Mouse (Mus musculus) retina, adult 2 months (tissue): ENCODE measurements around the gene Spata32.
A peak's percentile ranks its signal among the peaks of the same experiment; 100 is the strongest.

ENCODE experiments used
- DNase-seq: peaks from one replicate; pipeline ENCODE4 v3.0.0-alpha.2; 2012; ENCODE audit warnings: low read depth, low spot score

The Spata32 gene

DNA sequence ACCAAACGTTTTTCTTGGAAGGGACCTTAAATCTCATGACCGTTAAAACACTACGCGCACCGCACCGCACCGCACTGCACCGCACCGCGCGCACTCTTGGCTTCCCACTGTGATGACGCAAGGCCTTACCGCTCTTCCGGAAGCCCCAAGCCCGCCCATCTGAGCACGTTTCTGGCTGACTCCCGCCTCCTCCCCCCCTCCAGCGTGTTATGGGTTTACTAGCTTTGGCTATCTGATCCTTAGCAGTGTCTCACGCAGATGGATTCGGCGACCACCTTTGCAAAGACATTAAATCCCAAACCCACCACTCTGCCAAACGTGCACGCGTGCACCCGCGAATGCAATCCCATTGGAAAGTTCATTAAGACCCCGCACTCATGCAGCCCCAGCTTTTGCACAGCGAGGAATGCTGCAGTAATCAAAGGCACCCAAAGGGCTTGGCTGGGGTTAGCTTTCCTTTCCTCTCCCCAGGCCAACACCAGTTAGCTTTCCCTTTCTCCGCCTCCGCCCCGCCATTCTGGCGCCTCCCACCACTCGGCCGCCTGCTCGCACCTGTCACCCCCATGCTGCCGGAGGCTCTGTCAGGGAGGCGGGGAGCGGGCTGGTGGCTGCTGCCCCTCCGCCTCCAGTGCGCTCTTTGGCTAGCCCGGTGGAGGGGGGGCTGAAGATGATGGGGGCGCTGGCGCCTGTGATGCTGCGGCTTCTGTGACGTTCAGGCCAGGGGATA, at the start of gene Spata32:
TSS of gene Spata32 (minus strand) at position 643 of the 727 bp plus-strand sequence.
- no peak for DNase-seq

- peak; percentile 96 for DNase-seq
These were observed 49.4 kb upstream of the Spata32 start, which contains the start of gene Map3k14 for GRCm38 (mm10) chr11:103267346-103268219. TSS of gene Map3k14 (minus strand) at chr11:103267472.

DNA sequence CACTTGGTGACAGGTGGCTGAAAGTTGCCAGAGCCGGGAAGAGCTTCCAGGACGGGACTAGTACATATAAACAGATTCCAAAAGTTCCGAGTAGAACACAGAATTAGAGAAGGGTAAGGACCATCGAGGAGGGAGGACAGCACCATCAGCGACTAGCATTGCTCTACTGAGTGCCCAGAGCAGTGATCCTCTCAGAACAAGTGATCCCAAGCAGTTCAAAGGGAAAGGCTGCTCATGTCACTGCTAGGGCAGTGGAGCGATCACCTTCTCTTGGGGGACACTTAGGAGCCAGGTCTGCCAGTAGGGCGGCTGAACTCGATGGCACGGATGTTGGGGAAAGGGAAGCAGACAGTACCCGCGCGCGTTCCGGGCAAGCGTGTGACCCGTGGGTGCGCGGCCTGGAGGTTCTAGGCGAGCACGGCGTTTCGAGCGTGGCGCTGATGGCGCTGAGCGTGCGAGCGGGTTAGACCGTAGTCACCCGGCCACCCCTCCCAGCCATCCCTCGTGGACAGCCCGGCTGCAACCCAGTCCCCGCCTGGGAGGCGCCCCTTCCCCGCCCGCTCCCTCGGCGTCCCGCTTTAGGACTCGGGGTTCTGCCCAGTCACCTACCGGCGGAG, 48.6 kb upstream of the Spata32 start:
- DNase-seq: no peak

DNA sequence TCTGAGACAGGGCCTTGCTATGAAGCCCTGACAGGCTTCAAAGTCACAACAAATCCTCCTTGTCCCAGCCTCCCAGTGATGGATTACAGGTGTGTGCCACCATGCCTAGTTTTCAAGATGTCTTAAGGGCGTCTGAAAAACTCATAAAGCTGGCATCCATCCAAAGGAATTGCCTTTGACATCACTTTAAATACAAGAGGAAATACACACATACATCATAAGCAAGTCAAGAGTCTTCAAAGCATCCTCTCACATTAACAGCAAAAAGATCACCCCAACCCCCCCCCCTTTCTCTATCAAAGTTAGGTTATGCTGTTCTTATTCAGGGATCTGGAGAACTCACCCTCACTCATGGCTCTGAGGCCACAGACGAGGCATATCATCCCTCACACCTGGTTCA, 47.6 kb upstream of the Spata32 start:
- DNase-seq: no peak

DNA sequence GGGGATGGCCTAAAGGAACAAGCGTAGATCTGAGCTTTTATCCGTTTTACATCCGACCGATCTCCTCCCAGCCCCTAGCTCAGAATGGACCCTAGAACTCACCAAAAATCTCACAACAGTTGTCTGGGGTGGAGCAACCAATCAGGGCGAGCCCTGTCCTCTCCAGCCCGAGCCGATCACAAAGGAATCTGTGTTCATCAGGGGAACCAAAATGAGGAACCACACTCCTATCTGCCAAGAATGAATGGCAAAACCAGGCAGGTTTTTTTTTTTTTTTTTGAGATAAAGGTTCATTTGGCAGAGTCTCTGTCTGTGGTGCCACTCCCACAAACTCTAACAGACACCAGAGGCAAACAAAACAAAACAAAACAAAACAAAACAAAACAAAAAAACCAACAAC, 47.0 kb upstream of the Spata32 start:
- no peak for DNase-seq

DNA sequence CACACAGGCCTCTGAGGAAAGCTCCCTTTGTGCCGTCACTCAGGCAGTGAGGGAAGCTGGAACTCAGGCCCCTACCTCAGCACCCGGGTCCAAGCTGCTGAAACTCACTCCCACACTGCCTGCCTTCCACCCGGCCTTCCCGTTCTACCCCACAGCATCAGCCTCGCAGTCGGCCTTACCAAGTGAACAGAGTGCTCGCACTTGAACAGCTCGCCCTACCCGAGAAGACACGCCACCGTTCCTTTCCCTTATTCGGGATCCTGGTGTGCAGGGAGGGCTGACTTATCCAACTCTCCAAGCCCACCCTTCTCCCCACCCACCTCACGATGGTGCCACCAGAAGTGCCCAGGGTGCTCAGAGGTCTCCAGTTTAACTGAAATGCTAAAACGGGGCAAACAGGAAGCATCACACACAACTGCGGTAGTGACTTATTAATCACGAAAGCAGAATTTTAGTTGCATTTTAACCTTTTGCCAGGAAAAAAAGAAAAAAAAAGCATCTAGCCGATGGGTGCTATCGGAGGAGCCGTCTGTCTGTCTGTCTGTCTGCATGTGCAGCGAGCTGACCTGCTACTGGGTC, 46.3 kb upstream of the Spata32 start:
- DNase-seq: no peak

- DNase-seq: no peak
These were observed 45.3 kb upstream of the Spata32 start for GRCm38 (mm10) chr11:103263551-103263950.

DNA sequence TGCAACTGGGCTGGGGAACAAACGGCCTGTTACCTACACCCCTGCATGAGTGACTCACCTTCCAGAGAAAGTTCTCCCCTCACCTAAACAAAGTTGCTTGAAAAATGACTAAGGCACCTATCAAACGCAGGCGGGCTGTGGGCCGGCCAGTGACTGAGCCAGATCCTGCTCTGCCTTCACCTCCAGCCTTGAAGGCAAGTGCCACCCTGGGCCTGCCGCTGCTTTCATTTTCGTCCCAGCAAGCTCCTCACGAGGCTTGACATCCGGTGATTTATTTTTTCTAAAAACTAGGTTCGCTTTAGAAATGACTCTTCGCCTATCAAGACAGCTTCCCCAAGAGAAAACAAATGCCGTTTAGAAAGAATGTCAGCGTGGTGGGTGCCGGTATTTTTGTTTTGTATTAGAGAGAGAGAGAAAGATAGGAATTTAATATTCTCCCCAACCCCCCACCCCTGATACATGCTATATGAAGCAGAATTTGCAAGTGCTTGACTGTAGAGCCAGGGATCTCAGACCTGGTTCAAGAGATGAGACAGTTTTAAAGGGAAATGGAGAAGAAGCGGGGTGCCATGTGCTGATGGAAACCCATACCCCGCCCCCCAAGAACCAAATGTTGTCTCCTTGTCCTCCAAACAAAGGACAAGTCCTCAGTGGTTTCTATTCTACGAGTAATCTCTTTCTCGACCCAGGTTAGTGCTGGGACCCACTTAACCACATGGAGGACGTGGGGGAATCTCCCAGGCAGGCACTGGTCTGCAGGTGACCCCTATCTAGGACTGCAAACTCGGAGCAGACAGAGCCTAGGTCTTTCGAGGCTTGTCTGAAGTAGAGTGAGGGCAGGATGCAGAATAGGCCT, 44.4 kb upstream of the Spata32 start:
- no peak for DNase-seq

DNA sequence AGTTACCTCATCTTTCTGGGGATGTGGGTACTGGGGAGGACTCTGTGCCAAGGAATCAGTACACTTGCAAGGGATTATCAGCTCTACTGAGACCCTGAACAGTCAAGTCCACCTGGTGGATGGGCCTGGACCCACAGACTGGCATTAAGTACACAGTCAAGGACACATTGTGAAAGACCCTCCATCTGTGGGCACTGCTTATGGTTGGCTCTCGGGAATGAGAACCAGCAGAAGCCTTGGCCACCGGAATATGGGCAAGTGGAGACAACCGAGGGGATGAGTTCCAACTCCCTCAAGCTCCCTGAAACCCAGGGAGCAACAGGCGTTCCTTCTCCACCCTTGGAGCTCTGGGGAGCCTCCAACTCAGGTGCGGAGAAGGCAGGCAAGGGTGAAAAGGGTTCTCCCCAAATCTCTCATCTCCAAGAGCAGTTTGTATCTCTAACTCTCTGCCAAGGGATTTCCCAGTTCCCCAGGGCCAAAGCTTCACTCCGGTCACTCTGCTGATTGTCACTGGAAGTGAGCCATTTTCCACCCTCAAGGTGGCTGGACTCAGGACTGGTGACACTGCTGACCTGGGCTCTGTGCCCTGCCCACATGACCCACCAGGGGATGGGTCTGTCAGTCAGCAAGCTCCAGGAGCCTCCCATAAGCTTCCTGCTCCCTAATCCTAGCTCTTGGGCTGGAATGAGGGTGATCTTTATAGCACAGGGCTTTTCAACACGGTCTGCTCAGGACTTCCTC, 43.6 kb upstream of the Spata32 start:
- no peak for DNase-seq

- no peak for DNase-seq
These were observed 42.4 kb upstream of the Spata32 start for GRCm38 (mm10) chr11:103260515-103261192.

GRCm38 (mm10) chr11:103260034-103260433, 41.8 kb upstream of the Spata32 start:
- no peak for DNase-seq

GRCm38 (mm10) chr11:103257938-103258481, 39.8 kb upstream of the Spata32 start:
- DNase-seq: no peak

DNA sequence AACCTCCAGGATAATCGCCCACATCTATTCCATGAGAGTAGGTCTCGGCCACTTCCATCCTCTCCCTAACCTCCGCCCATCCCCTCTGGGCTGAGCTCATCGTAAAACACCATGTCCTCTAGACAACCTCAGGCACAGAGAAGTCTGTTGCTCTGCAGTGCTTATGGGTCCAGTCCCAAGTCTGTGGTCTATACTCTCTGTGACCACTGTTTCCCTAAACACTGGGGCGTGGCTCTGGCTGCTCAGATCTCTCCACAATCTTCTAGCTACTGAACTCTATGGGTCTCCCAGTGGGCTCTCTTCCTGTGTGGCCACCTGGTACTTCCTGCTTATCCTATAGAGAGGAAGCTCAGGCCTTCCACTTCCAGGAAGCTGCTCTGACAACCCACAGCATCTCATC, 35.4 kb upstream of the Spata32 start:
- no peak for DNase-seq

GRCm38 (mm10) chr11:103252380-103252779, 34.1 kb upstream of the Spata32 start:
- no peak for DNase-seq

GRCm38 (mm10) chr11:103250324-103250723, 32.1 kb upstream of the Spata32 start:
- DNase-seq: no peak

DNA sequence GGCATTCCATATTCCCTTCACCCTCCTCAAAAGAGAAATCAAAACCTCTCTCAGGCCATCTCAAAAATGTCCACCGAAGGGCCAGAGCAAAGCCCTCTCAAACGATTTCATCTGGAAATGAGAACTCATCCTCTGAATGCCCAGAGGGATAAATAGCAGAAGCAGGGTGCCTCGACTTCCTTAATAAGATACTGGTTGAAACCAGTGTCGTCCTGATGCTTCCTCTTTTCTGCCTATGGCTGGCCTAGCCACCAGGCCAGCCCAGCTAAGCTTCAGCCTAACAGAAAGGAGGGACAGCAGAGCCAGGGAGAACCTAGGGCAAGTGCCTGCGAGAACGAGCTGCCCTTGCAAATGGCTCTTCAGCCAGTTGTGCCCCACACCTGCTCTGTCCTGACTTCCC, 31.3 kb upstream of the Spata32 start:
- no peak for DNase-seq

DNA sequence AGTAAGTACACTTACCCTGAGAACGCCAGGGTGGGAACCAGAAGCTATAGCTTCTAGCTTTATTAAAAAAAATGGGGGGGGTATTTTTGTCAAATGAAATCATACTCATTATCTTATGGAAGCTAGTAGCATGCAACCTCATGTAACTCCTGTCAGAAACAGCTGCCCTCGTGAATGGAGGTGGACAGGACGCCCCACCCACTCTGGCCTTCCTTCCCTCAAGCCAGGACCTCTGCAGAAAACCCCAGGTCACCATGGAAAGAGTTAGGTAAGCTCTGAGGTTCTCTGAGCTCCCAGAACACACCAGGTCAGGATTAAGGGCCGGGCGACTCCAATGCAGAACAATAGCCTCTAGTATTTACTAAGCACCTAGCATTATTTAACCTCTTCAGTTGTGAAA, 30.6 kb upstream of the Spata32 start:
- no peak for DNase-seq

DNA sequence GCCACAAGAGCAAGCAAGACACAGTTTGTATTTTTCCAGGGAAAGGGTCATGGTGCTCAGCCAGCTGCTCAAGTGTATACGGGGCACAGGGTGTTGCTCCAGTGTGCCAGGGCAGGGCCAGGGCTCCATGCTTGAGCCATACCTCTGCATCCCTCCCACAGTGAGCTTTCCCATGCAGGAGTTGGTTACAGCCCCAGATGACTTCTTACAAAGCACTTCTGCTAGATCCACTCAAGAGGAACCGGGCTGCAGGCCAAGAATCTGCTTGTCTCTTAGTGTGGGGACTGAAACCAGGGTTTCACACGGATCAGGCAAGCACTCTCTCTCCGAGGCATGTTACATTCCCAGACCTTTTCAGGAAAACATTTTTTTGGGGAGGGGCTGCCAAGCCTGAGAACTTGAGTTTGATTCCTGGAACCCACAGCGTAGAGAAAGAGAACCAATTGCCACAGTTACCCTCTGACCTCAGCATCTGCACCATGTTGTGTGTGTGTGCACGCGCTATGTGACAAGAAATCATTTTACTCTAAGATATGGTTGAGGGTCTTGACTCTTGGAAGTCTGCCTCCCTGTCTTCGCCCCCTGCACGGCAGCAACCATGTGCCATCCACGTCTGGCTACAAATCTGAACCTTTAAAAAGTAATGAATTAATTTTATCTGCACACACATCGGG, 29.4 kb upstream of the Spata32 start:
- no peak for DNase-seq

GRCm38 (mm10) chr11:103246731-103247290, 28.6 kb upstream of the Spata32 start:
- no peak for DNase-seq
